Mouse (Mus musculus): ENCODE data around the gene Fam98a. TPM values are rescaled to one million over a fixed set of nuclear protein-coding genes. Genes with fewer than 3 reads are reported as not detected.

Fam98a gene
- total RNA-seq (2021): 10 to 100 TPM; 30.0 to 34.6 TPM
- long read RNA-seq, experiment 1, transcript Fam98a-201 (8 exons, 2,817 nt): major isoform, 13 of 19 reads
- long read RNA-seq, experiment 1, partial matches to known transcripts: 4 of 19 reads
- long read RNA-seq, experiment 1, other reads (novel, unspliced or antisense): 2 of 19 reads
- long read RNA-seq, experiment 2, transcript Fam98a-201 (8 exons, 2,817 nt): major isoform, 13 of 17 reads
- long read RNA-seq, experiment 2, partial matches to known transcripts: 0 of 17 reads
- long read RNA-seq, experiment 2, other reads (novel, unspliced or antisense): 4 of 17 reads

GRCm38 (mm10) chr17:75551512-75552400 is at the start of gene Fam98a:
Fam98a (minus strand) TSS chr17:75551946.
- peak; percentile 98 for DNase-seq (ENCODE audit: low spot score)

DNA sequence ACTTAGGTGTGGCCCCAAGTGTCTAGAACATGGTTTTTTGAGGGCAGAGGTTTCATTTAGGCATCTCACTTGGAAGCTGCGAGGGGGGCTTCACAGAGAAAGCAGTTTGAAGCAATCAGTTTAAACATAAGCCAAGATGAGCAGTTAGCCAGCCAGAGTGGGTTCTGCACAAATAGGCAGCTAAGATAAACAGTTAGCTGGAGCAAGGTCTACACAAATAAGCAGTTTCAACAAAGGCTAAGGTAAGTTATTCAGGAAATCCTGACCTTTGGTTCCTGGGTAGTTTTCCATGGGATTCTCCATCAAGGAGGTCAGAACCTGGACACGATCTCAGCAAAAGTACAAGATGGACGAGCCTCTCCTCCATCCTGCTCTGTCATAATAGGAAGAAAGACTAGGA is 46.9 kb upstream of the Fam98a start:
- no peak for DNase-seq (ENCODE audit: low spot score)

DNA sequence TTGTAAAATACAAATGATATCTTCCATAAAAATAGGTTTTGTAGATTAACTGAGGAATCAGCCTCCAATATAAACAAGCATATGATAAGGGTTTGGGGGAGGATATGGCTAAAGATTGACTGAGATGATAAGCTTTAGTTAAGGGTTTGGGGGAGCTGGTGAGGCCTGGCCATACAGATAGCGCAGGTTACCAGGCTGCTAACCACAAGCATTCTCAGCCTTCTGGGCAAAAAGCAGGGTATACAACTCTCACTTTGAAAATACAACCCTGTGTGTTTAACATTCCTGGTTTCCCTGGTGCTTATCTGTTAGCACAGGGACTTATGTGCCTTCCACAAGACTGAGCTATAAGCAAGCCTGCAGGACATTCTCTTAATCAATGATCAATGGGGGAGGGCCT is 31.0 kb upstream of the Fam98a start:
- DNase-seq (ENCODE audit: low spot score): no peak

GRCm38 (mm10) chr17:75575608-75576007 is 23.9 kb upstream of the Fam98a start:
- no peak for DNase-seq (ENCODE audit: low spot score)

DNA sequence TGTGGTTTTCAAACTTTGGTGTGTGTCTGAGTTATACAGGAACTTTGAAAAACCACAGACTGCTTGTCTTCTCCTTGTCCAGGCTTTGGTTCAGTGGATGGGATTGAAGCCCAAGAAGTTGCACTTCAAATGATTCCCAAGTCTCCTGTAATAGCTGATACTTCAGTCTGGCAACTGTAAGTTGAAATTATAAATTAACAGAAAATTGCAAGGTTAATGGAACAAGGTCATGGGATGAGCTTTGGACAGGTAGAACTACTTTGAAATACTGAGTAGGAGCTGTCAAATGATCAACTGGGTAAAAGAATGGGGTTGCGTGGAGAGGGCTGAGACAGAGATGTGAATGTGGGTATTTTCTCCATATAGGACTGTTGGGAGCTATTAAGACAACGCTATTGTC is 6.3 kb upstream of the Fam98a start:
- no peak for DNase-seq (ENCODE audit: low spot score)

- DNase-seq (ENCODE audit: low spot score): no peak
Observed at GRCm38 (mm10) chr17:75557031-75557430, 5.3 kb upstream of the Fam98a start.

DNA sequence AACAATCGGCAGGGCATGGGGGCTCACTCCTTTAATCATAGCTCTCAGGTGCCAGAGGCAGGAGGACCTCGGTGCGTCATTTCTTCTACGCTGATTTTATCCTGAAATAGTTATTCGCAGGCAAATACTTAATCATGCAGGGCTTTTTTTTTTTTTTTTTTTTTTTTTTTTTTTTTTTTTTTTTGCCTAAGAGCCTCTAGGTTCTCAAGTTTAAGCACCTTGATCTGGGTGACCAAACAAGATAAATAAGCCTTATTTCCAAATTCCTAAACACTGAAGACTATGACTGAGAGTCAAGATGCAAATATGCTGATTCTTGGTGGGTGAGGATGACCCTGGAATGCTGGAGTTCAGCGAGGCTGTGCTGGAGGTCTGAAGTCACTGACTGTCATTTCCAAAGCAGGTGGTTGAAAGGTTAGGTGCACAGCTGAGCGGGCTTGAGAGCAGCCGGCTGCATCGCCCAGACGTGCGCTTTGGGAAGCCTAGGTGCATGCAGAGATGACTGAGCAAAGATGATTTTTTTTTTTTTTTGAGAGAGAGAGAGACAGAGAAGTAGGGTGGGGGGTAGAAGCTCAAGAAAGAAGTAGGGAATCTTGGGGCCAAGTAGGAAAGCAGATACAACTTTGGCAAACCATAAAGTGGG is 854 bp downstream of the Fam98a start:
- no peak for DNase-seq (ENCODE audit: low spot score)

DNA sequence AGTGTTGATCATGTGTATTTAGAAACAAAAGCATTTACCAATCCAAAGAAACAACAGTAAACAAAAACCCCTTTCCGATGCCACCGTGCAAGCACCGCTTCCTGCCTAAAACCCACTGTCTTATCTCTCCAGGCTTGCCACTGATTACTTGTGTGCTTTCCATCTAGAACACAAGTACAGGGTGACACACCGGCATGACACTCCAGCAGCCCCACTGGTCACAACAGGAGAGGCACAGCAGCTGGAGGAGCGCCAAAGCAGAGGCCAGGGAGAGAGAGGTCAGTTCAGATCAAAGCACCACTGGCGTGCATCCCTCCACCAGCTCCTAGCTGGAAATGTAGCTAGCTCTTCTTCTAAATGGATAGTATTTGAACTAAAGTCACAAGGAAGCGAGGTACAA is 7.5 kb downstream of the Fam98a start:
- no peak for DNase-seq (ENCODE audit: low spot score)

GRCm38 (mm10) chr17:75543434-75543833 is 8.3 kb downstream of the Fam98a start:
- DNase-seq (ENCODE audit: low spot score): no peak

GRCm38 (mm10) chr17:75539841-75540240 is 11.9 kb downstream of the Fam98a start:
- DNase-seq (ENCODE audit: low spot score): no peak

GRCm38 (mm10) chr17:75539130-75539529 is 12.6 kb downstream of the Fam98a start:
- no peak for DNase-seq (ENCODE audit: low spot score)

DNA sequence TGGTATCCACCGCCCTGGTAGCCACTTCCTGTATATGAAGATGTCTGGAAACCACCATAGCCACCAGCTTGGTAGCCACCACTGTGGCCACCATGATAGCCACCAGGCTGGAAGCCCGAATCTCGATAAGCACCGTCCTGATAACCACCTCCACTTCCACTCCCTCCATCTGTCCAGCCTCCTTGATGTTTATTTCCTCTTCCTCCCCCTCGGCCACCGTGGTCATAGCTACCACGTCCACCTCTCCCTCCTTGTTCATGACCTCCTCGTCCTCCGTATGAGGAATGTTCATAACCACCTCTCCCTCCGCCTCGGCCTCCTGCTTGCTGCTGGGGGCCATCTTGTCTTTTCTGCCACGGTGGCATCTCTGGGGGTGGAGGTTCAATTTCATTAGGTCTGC is 13.3 kb downstream of the Fam98a start:
- DNase-seq (ENCODE audit: low spot score): no peak

DNA sequence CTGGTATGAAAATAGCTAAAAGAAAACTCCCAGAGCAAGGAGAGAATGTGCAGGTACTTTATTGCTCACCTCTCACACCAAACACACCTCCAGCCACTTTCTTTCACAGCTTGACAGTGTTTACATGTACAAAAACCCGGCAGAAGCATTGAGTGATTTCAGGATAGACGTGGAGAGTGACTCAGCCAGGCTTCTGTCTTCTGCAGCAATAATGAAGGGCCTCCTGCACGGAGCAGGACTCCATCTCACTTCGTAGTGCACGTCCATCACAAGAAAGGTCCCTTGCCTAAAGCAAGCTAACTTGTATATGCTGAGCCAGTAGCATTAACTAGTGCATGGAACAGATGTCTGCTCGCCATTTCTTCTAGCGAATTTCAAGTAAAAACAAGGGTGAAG is 14.7 kb downstream of the Fam98a start:
- DNase-seq (ENCODE audit: low spot score): no peak

- DNase-seq (ENCODE audit: low spot score): peak; percentile 52
Observed at GRCm38 (mm10) chr17:75536396-75537049, 15.2 kb downstream of the Fam98a start.

GRCm38 (mm10) chr17:75535612-75536011 is 16.1 kb downstream of the Fam98a start:
- DNase-seq (ENCODE audit: low spot score): no peak

DNA sequence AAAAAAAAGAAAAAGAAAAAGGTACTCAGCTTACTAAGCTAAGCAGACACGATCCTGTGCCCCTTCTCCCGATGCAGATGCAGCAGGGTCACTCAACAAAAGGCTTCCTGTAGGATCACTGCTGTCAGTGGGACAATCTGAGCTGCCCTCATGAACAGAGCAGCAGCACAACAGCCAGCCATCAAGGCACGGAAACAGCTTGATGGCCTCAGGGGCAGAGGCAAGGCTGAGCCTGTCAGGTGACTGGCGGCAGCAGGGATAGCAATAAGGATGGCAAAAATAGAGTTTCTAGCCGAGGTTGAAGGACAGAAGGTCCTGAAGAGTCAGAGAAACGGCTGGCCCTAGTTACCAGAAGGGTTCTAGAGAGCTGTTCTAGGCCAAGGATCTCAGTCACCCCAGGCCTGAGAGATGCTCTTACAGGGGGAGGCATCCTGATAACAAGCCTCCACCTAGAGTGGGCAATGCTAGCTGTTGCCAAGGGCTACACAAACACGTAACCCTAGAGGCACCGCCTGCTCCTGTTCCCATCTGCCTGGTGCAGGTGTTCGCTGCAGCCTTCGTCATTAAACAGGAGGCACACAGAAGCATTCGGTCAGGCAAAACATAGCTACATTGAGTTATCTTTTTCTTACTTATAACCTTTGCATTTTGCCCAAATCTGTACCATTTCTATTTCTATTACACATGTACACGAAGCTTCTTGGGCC is 17.3 kb downstream of the Fam98a start:
- DNase-seq (ENCODE audit: low spot score): no peak

DNA sequence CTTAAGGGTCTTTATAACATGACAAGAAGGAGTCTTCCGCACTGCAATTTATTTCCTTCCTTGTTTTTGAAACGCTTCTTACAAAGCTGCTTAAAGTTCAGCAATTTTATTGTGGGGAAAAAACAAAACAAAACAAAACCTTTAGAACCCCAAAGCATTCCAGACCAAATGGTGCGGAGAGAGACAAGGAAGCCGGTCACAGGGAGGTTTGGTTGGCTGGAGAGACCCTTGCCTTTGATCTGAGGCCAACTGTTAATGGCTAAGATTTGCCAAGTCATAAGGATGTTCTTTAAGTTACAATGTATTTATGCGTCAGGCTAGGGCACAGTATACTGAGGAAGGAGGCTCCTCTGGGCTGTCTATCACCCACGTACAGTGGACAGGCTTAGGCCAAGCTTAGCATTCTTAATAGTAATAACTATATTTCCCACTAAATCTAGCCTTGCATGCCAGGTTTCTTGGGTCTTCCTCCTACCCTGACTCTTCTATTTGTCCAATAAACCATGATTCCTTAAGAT is 19.2 kb downstream of the Fam98a start:
- no peak for DNase-seq (ENCODE audit: low spot score)

DNA sequence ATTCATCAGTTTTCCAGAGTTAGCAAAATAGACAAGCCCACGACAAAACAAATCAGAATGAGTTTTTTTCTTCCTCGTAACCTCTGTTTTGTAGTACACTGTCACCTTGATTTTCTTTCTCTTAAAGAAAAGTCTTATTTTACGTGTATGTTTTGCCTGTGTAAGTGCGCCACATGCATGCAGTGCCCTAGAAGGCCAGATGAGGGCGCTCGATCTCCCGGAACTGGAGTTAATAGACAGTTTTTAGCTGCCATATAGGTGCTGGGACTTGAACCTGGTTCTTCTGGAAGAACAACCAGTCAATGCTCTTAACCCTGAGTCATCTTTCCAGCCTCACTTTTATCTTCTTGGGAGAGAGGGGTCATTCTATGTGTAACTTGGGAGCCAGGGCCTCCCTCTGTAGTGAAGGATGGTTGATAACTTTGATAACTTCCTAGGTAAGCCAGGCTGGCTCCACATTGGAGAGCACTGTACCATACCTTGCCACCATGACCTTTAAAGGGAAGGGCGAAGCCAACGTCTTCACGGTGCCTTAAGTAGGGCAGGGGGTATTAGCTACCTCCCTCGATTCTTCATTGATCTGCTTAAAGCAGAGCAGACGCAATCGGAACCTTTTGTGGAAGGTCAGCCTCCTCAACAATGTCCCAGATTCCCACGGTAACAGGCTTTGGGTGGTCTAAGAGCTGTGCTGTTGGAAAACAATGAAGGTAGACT is 22.4 kb downstream of the Fam98a start:
- no peak for DNase-seq (ENCODE audit: low spot score)

DNA sequence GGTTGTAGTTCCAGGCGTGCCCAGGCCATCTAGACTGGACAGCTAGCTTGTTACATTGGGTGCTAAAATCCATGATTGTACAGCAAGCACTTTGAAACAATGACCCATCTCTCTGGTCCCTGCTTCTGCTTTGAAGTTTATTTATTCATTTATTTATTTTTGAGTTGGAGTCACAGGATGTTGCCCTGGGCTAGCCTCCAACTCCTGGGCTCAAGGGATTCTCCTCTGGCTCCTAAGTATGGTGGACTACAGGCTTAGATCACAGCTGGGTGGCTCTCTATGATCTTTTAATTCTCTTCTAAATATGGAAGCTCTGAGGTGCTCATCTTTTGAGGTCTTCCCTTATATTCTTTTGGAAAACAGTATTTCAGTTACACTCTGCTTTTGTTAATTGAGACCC is 25.3 kb downstream of the Fam98a start:
- no peak for DNase-seq (ENCODE audit: low spot score)

GRCm38 (mm10) chr17:75523812-75524211 is 27.9 kb downstream of the Fam98a start:
- peak; percentile 16 for DNase-seq (ENCODE audit: low spot score)

All from gastrocnemius, adult 18-20 months (tissue).